Mouse (Mus musculus) cerebral cortex, adult 2 months (tissue): ENCODE measurements around the gene Mapkap1.

Experiments
- WGBS: fragments of 180-500 bp; shearing (Covaris S2); methylation state at CpG from one replicate; pipeline ENCODE4 v1.1.7; 2018; 5-methylcytosine and 5-hydroxymethylcytosine counted together

Gene Mapkap1

DNA sequence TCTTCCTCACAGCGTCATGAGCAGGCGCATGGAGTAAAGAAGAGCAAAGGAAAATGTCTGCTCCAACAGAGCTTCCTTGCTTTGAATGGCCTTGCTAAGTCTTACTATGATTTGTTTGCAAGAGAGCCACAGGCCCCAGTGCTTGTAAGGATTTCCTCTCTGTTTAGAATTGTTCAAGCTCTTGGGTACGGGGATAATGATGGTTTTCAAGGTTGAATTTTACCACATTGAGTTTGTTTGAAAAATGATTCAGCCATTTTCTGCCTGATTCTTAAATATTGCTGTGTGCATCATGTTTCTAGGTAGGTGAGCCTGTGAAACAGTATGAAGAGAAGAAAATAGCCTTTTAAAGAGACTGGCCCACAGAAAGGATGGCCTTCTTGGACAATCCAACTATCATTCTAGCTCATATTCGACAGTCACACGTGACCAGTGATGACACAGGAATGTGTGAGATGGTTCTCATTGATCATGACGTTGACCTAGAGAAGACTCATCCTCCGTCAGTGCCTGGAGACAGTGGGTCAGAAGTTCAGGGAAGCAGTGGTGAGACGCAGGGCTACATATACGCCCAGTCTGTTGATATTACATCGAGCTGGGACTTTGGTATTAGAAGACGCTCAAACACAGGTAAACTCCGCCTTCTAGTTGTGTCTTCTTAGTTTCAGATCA is 25.3 kb downstream of the Mapkap1 start:
- 97% methylated on average over 12 of the region's 12 CpGs for WGBS

DNA sequence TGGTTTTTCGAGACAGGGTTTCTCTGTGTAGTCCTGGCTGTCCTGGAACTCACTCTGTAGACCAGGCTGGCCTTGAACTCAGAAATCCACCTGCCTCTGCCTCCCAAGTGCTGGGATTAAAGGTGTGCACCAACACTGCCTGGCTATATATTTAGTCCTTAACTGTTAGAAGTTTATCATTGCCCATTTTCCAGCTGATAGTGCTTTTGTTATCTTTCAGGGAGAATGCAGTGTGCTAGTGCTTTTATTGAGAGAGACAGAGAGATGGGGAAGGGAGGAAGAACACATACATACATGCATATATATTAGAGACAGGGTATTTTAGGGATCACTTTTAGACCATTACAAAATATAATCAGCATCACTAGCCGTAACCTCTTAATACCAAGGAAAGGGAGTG is 26.3 kb downstream of the Mapkap1 start:
- 100% methylated on average over 1 of the region's 2 CpGs for WGBS

DNA sequence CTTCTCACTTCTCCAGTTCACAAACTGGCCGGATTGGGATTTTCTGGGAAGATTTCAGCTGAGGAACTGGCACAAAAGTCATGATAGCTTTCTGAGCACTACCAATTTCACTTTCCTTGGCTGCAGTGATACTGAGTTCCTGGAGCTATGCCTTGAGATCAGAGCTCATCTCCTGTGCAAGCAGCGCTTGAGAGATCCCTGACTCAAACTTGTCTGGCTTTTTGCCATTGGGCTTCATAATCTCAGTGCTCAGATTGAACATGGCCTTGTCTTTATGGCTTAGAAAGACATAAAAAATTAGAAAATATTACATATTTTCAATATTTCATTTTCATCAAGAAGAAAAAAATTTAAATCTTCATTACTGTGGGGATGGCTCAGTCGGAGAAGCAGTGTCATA is 29.8 kb downstream of the Mapkap1 start:
- WGBS = 86% methylated on average over 3 of the region's 3 CpGs

DNA sequence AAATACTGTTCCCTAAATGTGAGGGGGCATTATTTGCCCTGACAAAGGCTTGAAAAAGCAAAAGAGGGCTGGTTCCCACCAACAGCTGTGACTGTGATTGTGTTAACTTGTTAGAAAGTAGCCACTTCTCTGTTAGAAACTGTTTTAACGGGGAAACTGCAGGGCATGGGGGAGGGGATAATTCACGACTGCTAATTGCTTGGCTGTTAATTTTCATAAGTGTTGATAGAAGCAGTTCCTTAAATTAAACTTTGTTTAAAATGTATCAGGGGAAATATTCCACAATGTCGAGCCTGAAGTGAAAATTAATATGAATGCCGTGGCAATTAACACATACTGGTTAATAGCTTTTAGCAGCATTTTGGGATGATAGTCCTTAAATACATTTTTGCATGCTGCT is 42.2 kb downstream of the Mapkap1 start:
- 64% methylated on average over 4 of the region's 4 CpGs for WGBS

DNA sequence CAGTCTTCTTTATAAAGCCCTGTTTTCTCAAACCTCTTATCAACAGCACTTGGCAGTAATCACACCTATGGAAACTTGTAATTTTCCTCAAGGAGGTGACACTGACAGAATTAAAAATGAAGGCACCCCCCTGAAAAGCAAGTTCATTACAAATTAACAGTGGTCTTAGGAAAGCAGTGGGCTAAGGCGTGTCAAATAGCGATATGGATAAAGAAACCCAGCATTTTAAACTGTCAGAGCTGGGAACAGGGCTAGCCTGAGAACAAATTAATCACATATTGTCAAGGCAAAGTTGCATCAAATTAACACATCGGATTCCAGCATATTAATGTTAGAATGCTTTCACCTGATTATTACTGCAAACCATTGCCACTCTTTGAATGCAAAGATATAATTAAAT is 55.9 kb downstream of the Mapkap1 start:
- WGBS = 83% methylated on average over 3 of the region's 3 CpGs

DNA sequence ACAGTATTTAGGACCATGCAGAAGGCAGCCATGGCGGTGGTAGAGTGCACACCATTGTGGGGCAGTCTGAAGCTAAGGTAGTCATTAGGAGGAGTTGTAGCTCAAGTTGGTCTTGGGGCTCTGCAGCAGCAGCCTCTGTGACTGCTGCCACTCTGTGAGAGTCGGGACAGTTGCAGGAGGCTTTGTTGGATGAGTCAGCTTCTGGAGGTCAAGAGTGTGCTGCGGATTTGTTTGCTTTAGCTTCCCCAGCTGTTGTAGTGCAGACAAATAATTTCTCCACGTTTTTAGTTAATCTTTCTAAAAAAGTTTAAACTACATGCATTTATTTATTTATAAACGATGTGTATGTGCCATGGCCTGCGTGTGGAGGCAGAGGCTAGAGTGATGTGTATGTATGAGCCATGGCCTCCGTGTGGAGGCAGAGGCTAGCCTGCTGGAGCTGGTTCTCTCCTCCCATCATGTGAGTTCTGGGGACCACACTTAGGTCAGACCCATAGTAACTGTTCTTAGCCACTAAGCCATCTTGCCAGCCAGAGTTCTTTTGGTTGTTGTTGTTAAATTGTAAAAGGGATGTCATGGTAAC is 62.1 kb downstream of the Mapkap1 start:
- WGBS = 80% methylated on average over 7 of the region's 7 CpGs

DNA sequence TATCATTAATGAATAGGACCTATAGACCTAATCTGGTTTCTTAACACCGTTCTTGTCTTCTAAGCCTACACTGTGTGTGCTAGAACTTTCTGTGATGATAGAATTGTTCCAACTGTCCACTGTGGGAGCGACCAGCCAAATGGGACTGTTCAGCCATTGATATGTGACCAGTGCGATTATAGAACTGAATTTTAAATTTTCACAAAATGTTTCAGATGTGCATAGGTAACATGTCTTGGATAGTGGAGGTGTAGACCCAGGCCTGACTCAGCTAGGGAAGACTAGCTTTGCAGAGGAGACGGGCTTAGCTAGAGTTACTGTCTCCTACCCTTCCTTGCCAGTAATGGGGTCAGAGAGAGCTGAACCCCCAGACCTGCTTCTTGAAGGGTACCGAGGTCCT is 62.8 kb downstream of the Mapkap1 start:
- WGBS = 97% methylated on average over 5 of the region's 5 CpGs

DNA sequence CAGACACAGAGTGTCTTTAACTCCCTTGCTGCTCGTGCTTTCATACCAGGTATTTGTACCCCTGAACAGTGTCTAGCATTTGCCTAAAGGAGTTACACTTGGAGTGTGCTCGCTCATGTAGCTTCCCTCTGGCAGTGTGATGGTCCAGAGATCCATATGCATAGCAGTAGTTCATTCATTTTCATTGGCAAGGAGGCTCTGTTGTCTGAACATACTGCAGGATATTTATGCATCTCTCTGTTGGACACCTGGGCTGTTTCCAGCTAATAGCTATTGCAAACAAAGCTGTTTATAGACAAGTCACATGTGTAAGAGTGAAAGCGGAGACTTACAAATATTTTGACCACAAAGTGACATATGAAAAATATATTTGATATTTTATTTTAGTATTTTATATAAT is 67.2 kb downstream of the Mapkap1 start:
- 63% methylated on average over 3 of the region's 3 CpGs for WGBS

DNA sequence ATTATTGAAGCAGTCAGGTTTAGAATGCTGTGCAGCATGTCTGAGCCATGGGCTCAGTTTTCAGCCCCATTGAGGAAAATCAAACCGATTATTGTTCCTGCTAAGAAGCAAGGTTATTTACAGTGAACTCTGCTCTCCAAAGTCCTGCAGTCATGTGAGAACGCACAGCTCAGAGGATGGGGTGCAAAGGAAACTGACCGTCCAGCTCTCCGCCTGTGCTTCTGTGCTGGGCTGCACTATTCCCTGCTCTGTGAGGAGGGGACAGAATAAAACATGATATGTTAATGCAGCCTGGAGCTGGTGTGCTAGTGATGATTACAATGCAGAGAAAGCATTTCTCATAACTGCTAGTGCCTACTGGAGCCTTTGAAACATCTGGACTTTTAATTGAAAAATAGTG is 74.8 kb downstream of the Mapkap1 start:
- 58% methylated on average over 4 of the region's 4 CpGs for WGBS

DNA sequence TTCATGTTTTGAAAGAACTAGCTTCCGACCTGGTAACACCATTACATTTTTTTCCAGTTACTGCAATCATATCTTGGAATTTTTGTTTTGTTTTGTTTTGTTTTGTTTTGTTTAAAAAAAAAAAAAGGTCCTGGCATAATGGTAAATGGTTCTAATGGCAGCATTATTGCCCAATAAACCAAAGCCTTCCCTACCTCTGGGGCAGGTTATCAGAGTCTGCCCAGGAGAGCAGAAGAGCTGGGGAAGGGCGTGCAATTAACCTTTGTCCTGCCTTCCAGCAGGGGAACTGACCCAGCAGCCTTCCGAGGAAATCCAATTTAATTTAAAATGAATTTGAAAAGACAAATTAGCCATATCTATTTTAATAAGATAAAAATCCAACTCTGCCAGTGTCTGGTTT is 75.5 kb downstream of the Mapkap1 start:
- 95% methylated on average over 3 of the region's 3 CpGs for WGBS

DNA sequence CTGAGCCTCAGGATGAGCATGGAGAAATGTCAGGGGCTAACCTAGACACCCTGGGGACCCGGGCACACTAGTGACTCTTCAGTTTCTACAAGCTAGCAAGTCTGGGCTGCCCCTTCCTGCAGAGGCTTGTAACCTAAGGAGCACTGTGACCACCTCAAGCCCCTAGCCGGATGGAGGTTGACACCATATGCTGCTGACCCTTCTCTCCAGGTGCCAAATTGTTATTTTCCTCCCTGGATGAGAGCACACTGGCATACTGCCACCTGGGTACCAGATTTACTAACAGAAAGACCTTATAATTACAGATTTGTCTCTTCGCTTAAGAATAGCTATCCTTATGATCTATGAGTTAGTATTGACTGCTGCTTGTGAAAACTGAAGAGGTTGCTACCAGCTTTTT is 76.0 kb downstream of the Mapkap1 start:
- WGBS = 90% methylated on average over 3 of the region's 3 CpGs

DNA sequence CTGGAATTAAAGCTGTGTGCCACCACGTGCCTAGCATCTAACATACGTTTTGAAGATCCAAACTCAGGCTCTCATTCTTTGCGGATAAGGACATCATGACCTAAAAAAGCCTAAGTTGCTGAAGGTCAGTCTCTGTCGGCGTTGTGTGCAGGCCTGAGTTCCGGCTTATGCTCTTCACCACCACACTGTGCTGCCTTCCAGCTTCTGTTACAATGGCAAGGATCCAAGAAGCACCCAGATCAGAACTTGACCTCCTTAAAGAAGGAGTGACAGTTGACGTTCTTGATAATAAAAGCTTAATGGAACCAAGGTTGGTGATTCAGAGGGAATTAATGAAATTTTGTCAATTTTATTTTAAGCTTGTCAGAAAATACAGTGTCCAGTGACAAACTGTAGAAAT is 80.7 kb downstream of the Mapkap1 start:
- 82% methylated on average over 7 of the region's 7 CpGs for WGBS

DNA sequence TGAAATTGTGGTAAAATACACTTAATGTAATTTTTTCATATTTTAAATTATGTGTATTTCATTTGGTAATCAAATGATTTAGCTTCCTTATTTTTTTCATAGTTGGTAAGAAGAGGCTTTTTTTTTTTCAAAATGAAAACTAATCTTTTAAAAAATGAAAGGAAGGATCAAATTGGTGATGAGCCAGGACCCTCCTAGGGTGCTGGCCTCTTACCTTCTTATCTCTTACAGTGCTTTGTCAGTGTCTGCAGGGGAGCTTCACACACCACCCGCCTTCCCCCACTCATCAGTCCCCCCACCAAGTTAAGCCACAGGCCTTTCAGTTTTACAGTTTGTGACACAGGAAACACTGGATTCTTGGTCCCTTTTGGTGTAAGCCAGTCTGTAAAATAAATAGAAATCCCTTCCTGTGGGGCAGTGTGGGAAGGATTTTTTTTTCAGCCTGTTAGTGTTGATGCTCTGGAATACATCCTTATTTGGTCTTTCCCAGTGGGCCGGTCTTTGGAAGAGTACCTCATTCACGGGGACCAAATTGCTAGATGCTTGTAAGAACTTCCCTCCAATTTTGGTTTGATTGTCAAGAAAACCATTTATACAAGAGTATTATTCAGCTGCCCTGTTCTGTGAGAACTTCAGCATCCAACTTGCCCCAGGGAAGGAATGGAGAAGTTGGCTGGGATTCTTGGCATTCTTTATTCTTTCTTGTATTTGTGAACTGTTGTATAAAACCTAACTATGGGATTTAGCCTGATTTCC is 97.6 kb downstream of the Mapkap1 start:
- 59% methylated on average over 3 of the region's 3 CpGs for WGBS

DNA sequence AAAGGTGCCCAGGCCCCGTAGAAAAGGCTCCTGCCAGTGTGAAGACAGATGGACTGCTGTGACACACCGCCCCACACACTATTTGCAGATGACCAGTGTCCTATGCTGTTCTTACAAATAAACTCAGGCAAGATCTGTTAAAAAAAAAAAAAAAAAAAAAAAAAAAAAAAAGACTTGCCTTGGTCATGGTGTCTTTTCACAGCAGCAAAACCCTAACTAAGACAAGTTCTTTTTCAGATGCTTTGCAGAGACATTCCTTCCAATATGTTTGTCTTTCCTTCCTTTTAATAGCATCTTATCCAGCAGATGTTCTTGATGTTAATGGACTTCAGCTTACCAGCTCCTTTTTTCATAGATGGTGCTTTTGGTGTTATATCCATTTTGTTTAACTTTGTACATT is 99.6 kb downstream of the Mapkap1 start:
- 98% methylated on average over 2 of the region's 2 CpGs for WGBS

DNA sequence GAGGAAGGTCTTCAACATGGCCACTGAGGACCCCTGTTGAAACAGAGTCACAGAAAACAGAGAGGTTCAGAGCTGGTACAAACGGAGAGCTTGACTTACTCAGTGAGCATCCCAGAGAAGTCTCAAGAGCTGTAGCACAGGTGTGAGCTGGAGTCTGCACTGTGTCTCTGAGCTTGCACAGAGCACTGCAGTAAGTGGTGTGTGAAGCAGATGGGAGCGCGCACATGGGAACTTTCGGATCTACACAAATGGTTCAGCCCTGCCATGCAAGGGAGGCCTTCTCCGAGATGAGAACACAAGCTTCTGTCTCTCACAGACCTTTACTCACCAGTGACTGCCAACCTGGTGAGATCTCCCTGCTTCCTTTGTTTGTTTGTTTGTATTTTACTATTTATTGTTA is 103.3 kb downstream of the Mapkap1 start:
- 82% methylated on average over 5 of the region's 5 CpGs for WGBS

DNA sequence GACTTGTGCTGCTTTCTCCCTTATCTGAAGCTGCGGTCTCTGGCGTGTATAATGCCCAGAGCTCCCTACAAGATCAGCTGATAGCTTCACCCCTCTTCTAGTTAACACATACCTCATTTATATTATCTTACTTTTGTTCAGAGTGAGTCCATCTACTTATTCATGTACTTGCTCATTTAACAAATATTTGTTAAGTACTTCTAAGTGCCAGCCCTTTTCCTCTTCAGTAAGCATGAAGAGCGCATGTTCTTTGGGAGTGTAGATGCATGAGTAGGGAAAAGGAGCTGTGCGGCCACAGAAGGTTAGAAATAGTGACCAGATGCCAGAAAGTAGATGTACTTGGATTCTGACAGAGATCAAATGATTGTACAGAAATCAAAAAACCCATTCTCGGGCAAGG is 108.7 kb downstream of the Mapkap1 start:
- WGBS = 98% methylated on average over 5 of the region's 5 CpGs

DNA sequence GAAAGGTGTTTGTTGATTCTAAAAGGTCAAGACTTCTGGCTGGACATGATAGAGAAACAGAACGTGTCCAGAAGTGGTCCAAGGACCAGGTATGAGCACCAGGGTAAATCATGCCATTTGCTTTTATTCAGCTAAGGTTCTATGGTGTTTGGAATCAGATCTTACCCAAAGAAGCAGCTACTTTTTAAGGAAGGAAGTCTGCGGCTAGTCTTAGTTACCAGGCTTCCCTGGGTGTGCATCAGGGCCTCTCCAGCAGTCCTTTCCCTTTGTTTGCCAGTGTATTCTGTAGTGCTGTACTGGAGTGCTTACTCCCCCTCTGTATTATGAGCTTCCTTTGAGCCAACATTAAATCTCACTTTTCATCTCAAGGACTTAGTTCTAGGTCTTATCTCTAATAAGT is 111.5 kb downstream of the Mapkap1 start:
- 83% methylated on average over 2 of the region's 2 CpGs for WGBS

DNA sequence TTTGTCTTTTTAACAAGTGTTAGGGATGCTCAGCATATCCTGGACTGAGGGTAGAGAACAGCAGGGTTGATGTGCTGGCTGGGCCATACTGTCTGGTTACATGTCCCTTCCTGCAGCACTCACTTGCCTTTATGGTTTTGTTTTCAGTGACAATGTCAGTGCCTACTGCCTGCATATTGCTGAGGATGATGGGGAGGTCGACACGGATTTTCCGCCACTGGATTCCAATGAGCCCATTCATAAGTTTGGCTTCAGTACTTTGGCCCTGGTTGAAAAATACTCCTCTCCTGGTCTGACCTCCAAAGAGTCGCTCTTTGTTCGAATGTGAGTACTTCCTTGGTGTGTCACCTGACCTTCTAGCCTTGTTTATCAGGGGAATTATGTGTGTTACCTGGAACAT is 112.0 kb downstream of the Mapkap1 start:
- WGBS = 83% methylated on average over 5 of the region's 5 CpGs

DNA sequence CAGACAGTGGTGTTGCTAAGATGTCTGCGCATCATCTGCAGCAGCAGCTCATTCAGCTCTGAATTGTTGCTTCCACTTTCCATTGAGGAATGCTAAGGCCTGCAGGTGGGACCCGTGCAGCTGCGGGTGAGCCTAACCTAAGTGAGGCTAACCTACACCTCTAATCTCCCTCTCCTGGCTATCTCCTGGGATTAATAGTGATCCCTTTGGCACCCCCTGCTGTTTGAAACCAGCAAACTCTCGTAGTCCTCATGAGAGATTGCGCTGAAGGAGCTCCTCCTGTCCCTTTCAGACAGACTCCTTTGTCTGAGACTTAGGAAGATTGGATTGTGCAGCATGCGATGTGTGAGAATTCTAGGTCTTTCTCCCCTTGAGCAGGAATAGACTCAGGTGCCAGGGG is 113.0 kb downstream of the Mapkap1 start:
- 49% methylated on average over 6 of the region's 6 CpGs for WGBS

DNA sequence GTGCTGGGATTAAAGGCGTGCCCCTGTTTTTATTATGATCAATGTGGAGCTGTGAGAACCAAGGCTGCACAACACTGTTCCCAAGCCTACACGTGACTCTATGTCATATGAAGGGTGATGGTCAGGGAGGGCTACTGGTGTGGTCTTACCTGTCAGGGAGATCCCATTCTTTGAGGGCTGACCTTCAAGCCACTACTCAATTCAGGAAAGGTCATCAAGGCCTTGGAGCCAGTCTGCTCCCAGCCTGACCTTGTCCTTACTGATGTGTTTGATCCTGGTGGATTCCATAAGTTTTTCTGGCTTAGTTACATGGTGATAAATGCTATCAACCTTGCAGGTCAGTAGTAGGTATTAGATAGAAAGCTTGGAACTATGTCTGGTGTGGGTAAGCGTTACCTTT is 114.8 kb downstream of the Mapkap1 start:
- 93% methylated on average over 3 of the region's 3 CpGs for WGBS

DNA sequence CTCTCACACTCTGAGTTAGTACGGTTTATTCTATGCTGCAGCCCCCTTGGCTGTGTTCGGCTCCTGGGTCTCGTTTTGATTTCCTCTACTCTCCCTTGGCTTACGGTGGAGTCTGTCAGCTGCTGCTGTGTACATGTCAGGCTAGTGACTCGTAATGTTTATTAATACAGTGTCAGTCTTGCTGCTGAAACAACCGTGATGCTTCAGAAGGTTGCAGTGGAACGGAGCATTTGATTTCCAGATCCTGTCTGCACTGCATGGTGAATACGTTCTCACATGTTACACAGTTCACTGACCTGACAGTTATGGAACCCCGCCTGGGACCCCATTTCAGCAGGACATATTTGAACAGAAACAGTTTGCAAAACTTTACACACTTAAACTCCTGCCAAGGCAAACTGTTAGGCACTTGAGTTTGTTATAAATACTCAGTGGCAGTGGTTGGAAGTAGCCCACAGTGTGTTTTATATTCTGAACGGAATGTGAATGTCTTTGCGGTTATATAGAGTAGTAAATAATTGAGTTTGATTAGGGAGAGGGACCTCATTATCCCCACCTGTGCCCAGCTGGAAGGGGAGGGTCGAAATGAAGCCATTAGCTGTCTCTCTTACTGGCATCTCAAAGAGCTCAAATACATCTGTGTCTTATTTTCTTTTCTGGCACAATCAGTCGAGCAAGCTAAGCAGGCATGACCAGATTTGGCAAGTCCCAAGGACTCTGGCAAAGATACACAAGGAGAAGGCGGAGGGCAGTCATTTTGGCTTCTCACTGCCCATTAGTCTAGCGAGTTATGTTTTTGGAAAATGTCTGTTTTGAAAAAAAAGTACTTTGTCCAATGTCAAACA is 120.2 kb downstream of the Mapkap1 start:
- WGBS = 64% methylated on average over 15 of the region's 15 CpGs

DNA sequence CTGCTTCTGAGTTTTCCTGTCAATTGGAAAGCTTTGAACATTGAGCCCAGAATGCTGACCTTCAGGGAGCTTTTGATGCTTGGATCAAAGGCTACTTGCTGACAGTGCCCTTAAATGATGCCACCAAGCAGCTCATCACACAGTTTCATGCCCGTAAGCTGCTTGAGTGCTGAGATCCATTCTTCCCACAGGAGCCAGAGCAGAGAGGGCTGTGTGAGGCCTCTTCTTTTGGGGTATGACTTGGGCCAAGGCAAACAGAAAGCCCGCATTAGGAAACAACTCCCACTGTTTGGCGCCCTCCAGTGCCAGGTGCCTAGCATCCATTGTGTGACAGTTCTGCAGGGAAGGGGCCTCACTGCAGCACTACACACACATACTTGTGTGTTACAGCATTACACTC is 123.5 kb downstream of the Mapkap1 start:
- WGBS = 63% methylated on average over 3 of the region's 3 CpGs
